Mouse (Mus musculus) MN1 (cell line): ENCODE data around the gene Ube2h.

Experiments used
- DNase-seq: peaks from one replicate; pipeline ENCODE4 v3.0.0-alpha.2; 2016; ENCODE audit warnings: low spot score

Ube2h gene

DNA sequence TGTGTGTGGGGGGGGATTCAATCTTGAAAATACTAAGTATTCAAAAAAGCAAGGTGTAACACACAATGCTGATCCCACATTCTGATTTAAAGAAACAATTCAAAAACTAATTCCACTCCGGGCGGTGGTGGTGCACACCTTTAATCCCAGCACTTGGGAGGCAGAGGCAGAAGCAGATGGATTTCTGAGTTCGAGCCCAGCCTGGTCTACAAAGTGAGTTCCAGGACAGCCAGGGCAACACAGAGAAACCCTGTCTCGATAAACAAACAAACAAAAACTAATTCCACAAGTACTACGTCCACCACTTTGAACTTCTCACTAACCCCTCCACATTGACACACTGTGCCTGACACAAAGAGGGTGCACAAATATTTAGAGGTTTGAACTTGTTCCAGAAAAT lies 4.7 kb downstream of the Ube2h start:
- DNase-seq, result no peak

DNA sequence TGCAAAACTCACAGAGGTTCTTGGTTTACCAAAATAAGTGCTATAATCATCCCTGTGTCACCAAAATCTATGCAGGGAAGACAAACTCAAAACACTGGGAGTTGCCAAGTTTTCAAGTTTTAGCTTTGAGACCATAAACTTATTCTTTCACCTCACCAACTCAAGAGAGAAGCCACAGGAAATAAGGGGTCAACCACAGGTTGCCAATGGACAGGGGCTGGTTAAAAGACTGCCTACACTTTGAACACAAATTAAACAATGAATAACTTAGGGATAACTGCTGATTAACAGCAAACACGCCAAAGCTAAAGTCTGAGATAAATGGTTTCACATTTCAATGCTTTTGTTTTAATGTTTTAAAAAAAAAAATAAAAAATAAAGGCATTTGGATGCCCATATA lies 5.2 kb downstream of the Ube2h start:
- no peak for DNase-seq

DNA sequence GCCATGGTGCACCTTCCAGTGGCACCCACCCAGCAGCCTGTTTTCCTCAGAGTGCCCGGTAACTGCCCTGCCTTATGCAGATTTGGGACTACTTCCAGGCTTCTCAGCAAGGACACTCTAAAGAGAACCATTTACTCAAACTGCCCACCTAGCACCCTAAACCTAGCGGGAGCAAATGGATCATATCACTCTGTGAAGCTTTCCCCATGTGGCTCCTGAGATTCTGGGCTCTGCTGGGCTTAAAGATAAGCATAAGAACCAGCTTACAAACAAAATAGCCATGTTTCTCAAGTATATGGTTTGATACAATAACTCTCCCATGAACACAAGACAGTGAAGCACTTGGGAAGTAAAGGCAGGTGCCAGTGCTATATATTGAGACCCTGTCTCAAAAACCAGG lies 11.8 kb downstream of the Ube2h start:
- DNase-seq, result no peak

DNA sequence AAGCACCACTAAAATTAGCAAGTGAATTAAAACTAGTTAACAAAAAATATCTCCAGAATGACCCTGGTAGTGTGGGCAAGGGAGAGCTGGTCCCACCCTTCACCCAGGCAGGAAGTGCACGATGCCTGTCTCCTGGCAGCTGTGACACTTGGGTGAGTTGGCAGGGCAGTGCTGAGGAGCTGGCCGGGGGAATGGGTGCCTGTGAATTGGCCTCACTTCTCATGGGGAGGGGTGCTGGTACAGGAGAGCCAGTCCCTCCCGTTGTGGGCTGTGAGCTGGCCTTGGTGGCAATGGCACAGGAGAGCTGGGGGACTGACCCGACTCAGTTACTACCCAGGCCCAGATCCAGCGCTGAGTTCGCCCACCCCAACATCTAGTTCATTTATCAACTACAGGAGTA lies 16.4 kb downstream of the Ube2h start:
- DNase-seq, result no peak

- DNase-seq, result no peak
Measured at GRCm38 (mm10) chr6:30286642-30287041, 17.7 kb downstream of the Ube2h start.

GRCm38 (mm10) chr6:30284177-30284576 lies 20.2 kb downstream of the Ube2h start:
- no peak for DNase-seq

- DNase-seq, result no peak
Measured at GRCm38 (mm10) chr6:30282361-30282760, 22.0 kb downstream of the Ube2h start.

- DNase-seq, result no peak
Measured at GRCm38 (mm10) chr6:30278374-30278773, 26.0 kb downstream of the Ube2h start.

DNA sequence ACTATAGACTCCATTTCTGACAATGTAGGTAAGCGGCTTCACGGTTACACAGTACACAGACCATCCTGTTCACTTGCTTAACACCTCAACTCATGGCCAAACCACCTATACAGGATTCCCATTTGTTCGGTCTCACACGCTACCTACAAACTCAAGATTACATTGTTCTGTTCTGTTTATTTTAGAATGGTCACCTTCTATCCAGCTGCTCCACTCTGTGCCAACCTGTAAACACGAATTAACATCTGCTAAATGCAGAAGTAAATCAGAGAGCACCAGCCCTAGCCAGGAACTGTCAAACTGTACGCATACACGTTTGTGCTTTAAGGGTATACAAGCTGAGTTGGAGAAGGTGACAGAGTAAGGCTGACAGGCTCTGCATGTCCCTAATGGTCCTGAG lies 27.5 kb downstream of the Ube2h start:
- DNase-seq, result no peak

DNA sequence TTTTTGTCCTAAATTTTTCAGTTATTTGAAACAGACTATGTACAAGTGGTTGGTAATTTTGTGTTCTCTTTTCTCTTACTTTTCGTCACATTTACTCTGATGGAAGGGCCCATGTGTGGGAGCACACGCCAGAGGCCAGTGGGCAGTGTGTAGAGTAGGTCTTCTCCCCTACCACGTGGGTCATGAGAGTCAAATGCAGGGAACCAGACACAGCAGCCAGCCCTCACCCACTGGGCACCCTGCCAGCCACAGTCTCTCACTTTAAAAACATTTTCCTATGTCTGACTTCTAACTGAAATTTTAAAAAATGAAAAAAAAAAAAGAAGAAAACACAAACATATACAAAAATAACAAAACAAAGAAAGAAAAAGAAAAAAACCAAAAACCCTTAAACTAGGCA lies 28.0 kb downstream of the Ube2h start:
- peak; percentile 27 for DNase-seq

- no peak for DNase-seq
Measured at GRCm38 (mm10) chr6:30275159-30275847, 29.0 kb downstream of the Ube2h start.

DNA sequence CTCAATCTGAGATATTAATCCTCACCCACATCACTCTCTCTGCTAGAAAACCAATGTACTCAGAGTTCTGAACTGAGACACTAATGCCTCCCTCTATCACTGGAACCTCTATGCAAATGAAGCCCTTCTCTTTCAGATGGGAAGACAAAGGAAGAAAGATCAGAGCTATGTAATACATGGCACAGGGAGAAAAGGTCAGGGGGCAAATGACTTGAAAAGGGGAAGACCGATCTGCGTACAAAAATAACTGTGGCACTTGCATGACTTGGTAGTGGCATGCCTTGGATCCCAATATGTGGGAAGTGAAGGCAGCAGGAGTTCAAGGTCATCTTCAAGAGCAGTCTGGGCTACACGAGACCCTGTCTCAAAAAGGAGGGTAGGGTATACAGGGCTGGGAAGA lies 31.4 kb downstream of the Ube2h start:
- no peak for DNase-seq

- DNase-seq, result no peak
Measured at GRCm38 (mm10) chr6:30272338-30272905, 31.9 kb downstream of the Ube2h start.

DNA sequence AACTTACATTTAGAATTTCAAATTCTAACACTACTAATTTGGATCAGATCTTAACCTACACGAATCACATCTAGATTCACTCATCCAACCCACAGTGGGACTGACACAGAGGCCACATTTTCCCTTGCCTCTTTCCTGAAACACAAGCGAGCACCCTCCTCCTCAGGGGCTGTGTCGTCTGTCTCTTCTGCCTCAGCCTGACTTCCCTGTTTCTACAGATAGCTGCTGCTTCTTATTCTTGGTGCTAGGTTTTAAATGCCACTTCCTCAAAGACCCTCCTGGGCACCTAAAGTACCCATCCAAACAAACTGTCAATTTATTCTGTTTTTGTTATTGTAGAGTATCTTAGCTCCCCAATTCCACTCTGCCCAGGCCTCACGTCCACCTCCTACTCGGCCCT lies 34.5 kb downstream of the Ube2h start:
- no peak for DNase-seq

GRCm38 (mm10) chr6:30267486-30267885 lies 36.9 kb downstream of the Ube2h start:
- DNase-seq, result no peak

DNA sequence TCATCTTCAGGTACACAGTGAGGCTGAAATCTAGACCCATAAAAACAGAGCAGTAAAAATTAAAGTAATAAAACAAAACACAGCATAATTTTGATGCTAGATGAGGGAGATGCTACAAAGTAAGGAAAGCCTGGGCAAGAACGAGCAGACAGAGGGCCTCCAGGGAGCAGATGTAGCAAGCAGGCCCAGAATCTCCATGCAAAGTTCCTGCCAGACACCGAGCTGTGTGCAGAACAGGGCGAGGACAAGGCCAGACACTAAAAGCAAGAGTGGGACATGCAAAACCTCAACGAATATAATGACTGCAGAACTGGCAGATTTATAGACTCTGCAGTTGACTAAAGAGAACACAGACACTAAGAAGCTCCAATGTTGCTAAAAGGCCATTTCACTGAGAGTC lies 38.9 kb downstream of the Ube2h start:
- DNase-seq, result peak; percentile 66

DNA sequence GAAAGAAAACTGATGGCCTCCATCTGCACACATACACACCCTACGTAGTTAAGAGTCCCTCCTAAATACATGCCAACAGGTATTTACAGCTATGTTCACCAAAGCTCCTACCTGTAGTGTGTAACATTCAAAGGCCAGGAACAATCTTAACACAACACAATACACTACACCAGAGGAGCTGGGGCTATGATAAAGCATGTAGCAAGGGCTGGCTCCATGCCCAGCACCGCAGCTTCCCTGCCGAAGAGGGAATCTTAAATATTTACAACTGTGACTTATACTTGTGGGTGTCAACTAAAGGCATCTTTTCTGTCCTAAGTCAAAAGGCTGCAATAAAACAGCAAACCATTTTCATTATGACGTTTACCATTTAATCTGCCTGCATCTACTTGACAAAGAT lies 41.3 kb downstream of the Ube2h start:
- peak; percentile 45 for DNase-seq

GRCm38 (mm10) chr6:30259271-30259670 lies 45.1 kb downstream of the Ube2h start:
- no peak for DNase-seq

DNA sequence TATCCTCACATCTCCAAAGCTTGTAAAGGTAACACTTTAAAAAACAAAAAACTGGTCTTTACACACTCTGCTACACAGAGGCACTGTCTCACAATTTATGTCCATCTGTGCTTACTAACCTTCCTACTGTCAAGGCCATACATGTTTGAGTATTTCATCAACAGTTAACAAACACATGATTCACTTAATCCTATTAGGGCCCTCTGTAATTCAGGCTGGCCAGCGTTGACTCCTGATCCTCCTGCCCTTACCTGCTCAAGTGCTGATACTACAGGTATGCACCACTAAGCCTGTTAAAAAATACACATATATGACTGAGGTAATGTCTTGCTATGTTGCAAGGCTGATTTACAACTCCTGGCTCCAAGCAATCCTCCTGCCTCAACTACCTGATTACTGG lies 46.4 kb downstream of the Ube2h start:
- DNase-seq, result no peak

DNA sequence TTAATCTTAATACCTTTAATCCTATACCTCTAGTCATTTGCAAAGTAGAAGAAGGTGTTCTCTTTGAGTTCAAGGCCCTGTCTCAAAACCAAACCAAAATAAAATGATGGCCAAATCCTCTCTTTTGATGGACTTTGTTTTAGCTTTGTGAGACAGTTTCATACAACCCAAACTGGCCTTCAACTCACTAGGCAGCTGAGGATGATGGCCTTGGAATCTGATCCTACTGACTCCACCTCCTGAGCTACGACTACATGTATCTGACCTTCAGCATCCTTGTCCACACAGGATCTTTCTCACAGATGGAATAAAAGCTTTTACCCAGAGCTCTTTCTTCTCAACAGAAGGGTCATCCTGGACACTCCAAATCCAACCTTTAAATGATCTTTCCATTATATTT lies 48.5 kb downstream of the Ube2h start:
- DNase-seq, result no peak

DNA sequence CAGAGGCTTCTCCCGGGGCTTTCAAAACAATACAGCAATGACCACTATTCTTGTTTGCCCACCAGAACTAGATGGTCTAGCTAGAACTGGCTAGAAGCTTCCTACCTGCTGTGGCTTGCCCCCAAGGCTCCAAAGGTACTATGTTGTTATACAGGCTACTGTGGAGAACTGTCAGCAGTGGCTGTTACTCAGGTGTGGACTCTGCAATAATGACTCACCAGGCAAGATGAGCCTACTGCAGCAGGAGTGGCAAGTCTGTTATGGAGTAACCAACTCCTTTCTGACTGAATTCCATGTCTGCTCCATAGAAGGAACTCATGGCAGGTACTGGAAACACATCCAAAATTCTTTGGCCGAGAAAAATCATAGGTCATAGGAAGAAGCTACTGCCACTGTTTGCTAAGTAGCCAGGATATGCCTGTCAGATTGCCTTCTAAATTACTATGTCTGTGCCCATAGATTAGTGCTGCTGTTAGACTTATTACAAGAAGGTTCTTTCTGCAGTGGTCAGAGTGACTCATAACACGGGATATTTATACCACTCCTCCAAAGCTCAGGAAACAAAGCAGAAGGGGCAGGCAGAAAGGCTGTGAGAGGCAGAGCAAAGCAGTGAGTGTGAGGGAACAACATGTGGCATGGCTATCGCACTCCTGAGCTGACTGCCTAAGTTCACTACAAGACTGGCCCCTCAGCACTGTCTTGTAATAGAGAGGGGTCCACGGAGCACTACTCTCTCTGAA lies 51.9 kb downstream of the Ube2h start:
- no peak for DNase-seq

GRCm38 (mm10) chr6:30248708-30249107 lies 55.6 kb downstream of the Ube2h start:
- no peak for DNase-seq

- DNase-seq, result no peak
Measured at GRCm38 (mm10) chr6:30245940-30246339, 58.4 kb downstream of the Ube2h start.

GRCm38 (mm10) chr6:30245397-30245796 lies 58.9 kb downstream of the Ube2h start:
- no peak for DNase-seq
